Mouse (Mus musculus): Measurements from ENCODE around the gene Mapk1ip1l. TPM values are rescaled to one million over a fixed set of nuclear protein-coding genes. Genes with fewer than 3 reads are reported as not detected.
"Not testable (repeated sequence)": the region's sequence is repeated elsewhere in the genome, so short reads cannot be mapped to it uniquely, and the experiment has no call there.

Mapk1ip1l gene
- polyA plus RNA-seq, 1 experiment: 13.5 TPM

DNA sequence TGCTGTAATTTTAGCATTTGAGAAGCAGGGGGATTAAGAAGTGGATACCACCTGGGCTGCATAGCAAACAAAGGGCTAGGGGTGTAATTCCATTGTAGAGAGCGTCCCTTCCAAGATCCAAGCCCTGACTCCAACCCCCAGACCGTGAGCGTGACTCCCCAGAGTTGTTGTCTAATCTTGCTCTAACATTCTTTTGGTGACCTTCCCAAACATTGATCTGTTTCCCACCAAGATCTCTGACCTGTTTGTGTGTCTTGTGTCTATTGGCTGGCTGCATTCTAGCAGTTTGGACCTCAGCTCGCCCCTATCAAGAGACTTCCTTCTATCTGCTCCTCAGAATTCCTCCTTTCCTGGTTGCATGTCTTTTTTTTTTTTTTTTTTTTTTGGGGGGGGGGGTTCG is 11.0 kb upstream of the Mapk1ip1l start:
- no peaks in the 10 kb centered on the region for H3K4me1 ChIP-seq (ENCODE audit: control insufficient read depth, insufficient read depth, insufficient read length, low read length)
- no peak overlapping the region for H3K27ac ChIP-seq (replicated peaks; ENCODE audit: low read depth, low read length)
- H3K4me3 ChIP-seq (ENCODE audit: insufficient read depth, low read depth, low read length): no peak overlapping the region

DNA sequence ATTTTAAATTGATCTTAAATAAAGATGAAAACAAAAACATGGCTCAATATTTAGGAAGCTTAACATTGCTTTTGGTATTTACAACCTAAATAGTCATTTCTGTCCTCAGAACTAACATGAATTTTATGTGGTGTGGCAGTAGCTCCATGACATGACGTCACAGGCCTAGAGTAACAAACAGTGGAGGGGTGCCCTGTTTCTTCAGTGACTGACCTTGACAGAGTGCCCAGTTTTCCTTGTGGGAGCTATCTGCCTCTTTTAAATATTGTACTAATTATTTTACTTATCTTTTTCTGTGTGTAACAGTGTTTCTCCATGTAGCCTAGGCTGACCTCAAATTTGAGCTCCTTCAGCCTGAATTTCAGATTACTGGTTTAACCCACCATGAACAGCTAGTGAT is 6.3 kb upstream of the Mapk1ip1l start:
- Histone ChIP-seq H3K27ac (replicated peaks; ENCODE audit: low read depth, low read length) (no peak overlapping the region), H3K4me3 (ENCODE audit: insufficient read depth, low read depth, low read length) (no peak overlapping the region), H3K4me1 (ENCODE audit: control insufficient read depth, insufficient read depth, insufficient read length, low read length) (no peaks in the 10 kb centered on the region)

DNA sequence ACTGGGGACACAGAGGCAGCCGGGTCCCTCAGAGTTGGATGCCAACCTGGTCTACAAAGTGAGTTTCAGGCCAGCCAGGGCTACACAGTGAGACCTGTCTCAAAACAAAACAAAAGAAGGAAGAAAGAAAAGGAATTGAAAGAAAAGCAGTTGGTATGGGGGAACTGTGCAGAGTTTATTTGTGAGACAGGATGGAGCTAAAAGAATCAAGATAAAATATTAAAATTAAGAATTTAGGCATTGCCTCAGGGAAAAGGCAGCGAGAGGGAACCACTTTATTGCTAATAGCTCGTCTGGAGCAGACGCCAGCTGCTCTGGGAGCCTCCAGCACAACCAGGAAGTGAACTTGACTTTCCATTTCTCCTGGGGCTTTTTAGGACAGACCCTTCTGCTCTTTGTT is 3.9 kb upstream of the Mapk1ip1l start:
- H3K4me3 ChIP-seq (ENCODE audit: insufficient read depth, low read depth, low read length): no peak overlapping the region
- no peaks in the 10 kb centered on the region for H3K4me1 ChIP-seq (ENCODE audit: control insufficient read depth, insufficient read depth, insufficient read length, low read length)
- no peak overlapping the region for H3K27ac ChIP-seq (replicated peaks; ENCODE audit: low read depth, low read length)

DNA sequence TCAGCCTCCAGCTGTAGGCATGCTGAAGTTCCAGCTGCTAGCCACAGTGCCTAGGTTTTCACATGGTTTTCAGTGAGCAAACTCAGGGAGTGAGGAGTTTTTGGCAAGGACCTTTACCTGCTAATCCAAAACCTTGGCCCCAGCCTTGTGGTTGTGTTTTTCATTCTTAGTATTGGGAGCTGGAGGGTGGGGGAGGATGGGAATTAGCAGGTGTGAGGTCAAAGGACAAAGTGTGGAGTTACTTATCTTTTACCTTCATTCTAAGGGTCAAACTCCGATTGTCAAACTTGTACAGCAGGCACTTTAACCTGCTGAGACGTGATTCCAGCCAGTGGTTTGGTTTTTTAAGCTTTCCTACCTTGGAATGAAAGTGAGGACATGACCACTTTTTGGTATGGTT is 1.8 kb upstream of the Mapk1ip1l start:
- H3K27ac ChIP-seq (replicated peaks; ENCODE audit: low read depth, low read length): no peak overlapping the region
- H3K4me1 ChIP-seq (ENCODE audit: control insufficient read depth, insufficient read depth, insufficient read length, low read length): peaks cover 5% of the 10 kb centered on the region; the same call in 1 of the 2 replicates
- H3K4me3 ChIP-seq (ENCODE audit: insufficient read depth, low read depth, low read length): no peak overlapping the region

DNA sequence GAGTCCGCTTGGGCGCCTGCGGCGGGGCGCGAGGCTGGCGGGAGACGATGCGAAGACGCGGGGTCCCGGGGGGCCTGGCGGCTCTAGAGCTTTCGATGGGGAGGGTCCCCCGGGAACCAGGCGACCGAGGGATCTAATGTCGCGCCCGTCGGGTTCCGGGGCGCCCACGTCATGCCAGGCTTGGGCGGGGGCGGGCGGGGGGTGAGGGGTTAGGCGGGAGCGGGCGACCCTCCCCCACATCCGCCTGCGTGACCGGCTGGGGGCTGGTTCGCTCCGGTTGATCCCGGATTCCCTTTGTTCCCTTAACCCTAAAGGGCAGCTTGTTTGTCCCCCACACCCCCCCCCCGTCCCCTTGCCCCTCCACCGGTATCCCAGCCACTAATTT is 334 bp downstream of the Mapk1ip1l start:
- Histone ChIP-seq H3K4me3 (ENCODE audit: insufficient read depth, low read depth, low read length) (peak overlapping the region; percentile 100), H3K27ac (replicated peaks; ENCODE audit: low read depth, low read length) (peak overlapping the region; percentile 99), H3K4me1 (ENCODE audit: control insufficient read depth, insufficient read depth, insufficient read length, low read length) (peaks cover 10% of the 10 kb centered on the region)

DNA sequence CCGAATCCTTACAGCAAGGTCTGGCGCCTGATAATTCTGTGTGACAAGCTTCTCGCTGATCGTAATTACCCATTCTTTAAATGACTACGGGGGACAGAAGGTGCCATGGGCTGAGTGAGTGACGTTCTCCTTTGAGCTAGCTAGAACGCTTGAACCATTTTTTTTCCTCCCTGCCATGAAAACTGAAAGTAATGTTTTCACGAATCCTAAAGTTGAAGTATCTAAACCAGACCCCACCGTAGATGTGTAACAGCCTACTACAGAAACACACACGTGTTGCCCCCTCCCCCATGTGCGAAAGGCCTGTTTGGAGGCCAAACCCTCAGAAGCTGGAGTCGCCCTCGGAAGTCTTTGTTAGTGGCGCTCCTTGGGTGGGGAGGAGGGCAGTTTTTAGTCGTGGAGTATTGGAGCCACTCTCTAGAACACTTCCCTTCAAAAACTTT is 774 bp downstream of the Mapk1ip1l start:
- Histone ChIP-seq H3K27ac (replicated peaks; ENCODE audit: low read depth, low read length) (peak overlapping the region; percentile 68), H3K4me3 (ENCODE audit: insufficient read depth, low read depth, low read length) (peak overlapping the region; percentile 100), H3K4me1 (ENCODE audit: control insufficient read depth, insufficient read depth, insufficient read length, low read length) (peaks cover 10% of the 10 kb centered on the region)

DNA sequence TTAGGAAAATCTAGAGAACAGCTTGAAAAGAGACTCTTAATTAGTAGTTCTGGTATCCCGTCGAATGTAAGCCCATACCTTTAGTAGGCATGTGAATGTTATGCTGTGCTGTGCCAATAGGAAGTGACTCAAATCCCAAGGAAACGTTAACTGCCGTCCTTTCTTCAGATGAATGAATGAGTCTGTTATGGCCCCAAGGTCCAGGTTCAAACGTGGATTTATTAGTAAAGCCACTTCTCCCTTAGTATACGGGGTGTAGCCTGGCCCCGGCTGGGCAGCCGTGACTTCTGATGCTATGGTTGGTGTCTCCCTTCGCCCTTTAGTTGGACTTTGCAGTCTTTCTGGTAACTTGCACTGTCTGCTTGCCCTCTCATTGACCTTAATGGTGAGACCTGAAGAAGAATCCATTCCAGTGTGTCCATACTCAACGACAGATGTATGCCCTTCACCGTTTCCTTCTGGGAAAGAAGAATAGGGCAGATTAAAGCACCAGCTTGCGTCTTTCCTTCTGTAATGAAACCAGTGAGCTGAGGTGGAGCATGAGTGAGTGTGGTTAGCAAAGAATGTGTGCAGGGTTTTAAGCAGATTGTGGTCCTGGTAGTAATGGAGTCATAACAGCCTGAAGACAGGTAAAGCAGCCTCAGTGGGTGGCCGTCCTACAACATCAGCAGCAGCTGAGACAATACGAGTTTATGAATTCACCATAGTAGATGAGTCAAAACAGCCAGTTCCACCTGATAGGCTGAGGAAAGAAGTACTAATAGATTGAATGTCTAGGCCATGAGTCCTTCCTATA is 5.0 kb downstream of the Mapk1ip1l start:
- Histone ChIP-seq H3K4me1 (ENCODE audit: control insufficient read depth, insufficient read depth, insufficient read length, low read length) (peaks cover 16% of the 10 kb centered on the region), H3K4me3 (ENCODE audit: insufficient read depth, low read depth, low read length) (no peak overlapping the region), H3K27ac (replicated peaks; ENCODE audit: low read depth, low read length) (no peak overlapping the region)

DNA sequence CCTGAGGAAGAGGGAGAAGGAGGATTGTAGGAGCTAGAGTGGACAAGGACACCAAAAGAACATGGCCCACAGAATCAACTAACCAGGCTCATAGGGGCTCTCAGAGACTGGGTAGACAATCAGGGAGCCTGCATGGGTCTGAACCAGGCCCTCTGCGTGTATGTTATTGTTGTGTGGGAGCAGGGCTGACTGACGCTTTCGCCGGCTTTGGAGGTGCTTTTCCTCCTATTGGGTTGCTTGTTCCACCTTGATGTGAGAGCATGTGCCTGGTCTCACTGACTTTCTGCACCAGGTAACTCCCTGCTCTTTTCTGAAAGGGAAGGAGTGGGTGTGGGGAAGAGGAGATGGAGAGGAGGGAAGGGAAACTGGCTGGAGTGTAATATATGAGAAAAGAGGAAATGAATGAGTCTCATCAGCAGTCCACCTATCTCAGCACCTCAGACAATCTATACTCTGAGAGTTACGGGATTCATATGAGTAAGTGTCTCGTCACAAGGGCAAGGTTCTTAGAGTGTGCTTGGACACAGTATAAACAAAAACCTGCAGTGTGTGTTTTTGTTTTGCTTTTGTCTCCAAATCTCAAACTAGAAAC is 6.8 kb downstream of the Mapk1ip1l start:
- Histone ChIP-seq H3K4me3 (ENCODE audit: insufficient read depth, low read depth, low read length) (no peak overlapping the region), H3K27ac (replicated peaks; ENCODE audit: low read depth, low read length) (no peak overlapping the region), H3K4me1 (ENCODE audit: control insufficient read depth, insufficient read depth, insufficient read length, low read length) (peaks cover 14% of the 10 kb centered on the region)

DNA sequence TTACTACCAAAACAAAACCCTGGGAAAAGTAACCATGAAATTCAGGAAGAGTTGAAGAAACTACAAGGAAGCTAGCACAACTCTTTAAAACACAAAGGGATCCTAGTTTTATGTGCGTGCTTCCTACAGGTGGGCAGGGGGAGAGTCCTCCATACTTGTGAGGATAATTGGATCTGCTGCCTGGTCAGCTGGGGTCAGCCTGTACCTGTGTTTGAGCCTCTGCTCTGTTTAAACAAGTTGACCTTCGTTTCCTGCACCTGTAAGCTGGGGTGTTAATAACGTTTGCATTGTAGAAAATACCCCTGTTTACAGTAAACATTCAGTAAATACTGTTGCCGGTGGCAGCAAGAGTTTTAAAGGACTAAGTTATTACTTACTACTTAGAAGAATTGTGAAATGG is 7.9 kb downstream of the Mapk1ip1l start:
- Histone ChIP-seq H3K4me1 (ENCODE audit: control insufficient read depth, insufficient read depth, insufficient read length, low read length) (peaks cover 12% of the 10 kb centered on the region), H3K4me3 (ENCODE audit: insufficient read depth, low read depth, low read length) (no peak overlapping the region)

DNA sequence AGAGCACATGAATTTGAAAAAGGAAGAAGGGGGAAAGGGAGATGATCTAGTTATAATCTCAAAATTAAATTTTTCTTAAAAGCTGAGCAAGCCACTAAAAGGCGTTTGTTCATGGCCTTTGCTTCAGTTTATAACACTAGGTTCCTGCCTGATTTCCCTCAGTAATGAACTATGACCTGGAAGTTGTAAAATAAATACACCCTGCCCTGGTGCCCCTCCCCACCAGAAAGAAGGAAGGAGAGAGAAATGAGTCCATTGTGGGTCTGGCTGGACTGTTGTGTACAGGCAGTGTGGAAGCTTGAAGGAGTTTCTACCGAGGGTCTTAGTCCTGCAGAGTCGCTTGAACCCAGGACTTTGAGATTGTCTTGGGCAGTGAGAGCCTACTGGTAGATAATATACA is 9.6 kb downstream of the Mapk1ip1l start:
- H3K4me1 ChIP-seq (ENCODE audit: control insufficient read depth, insufficient read depth, insufficient read length, low read length): peaks cover 11% of the 10 kb centered on the region
- no peak overlapping the region for H3K27ac ChIP-seq (replicated peaks; ENCODE audit: low read depth, low read length)
- no peak overlapping the region for H3K4me3 ChIP-seq (ENCODE audit: insufficient read depth, low read depth, low read length)

More for the DNA sequence above, 7.9 kb downstream of the Mapk1ip1l start:
- no peak overlapping the region for H3K27ac ChIP-seq (replicated peaks; ENCODE audit: low read depth, low read length)

DNA sequence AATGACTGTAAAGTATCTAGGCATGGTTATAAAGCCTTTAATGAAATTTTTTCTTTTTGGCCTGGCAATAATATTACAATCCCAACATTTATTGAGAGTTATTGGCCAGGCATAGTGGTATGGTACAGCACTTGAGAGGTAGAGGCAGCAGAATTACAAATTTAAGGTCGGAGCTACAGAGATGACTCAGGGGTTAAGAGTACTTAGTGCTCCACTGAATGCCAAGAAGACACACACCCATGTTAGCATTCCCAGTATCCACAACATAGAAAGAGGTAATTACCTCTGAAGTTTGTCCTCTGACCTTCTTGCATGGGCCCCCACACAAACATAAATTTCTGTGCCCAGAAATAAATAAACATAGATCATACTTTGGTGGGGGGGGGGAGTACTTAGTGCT is 11.0 kb downstream of the Mapk1ip1l start:
- Histone ChIP-seq H3K27ac (replicated peaks; ENCODE audit: low read depth, low read length) (no peak overlapping the region), H3K4me3 (ENCODE audit: insufficient read depth, low read depth, low read length) (no peak overlapping the region), H3K4me1 (ENCODE audit: control insufficient read depth, insufficient read depth, insufficient read length, low read length) (peaks cover 6% of the 10 kb centered on the region; the same call in 1 of the 2 replicates)

DNA sequence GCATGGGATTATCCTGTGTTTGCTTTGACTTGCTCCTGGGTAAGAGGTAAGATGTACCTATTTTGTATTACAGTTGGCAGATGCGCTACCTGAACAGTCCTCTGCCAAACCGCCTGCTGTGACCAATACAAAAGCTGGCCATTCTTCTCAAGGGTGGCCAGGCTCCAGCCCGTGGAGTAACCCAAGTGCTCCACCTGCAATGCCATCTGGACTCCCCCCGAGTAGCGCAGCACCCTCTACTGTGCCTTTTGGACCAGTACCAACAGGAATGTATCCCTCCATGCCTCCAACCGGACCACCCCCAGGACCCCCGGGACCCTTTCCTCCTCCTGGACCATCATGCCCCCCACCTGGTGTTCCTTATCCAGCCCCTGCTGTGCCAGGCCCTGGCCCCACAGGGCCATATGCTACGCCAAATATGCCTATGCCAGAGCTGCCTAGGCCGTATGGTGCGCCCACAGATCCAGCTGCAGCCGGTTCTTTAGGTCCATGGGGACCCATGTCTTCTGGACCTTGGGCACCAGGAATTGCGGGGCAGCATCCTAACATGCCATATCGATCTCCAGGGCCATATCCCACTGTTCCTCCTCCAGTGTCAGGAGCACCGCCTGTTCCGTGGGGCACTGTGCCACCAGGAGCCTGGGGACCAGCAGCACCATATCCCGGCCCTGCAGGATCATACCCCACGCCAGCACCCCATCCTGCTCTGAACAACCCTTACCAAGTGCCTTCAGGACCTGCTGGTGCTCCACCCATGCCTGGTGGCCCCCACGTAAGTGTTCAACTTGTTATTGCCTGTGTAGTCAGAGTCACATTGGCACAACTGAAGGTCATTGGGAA is 12.5 kb downstream of the Mapk1ip1l start:
- Histone ChIP-seq H3K27ac (replicated peaks; ENCODE audit: low read depth, low read length) (no peak overlapping the region), H3K4me1 (ENCODE audit: control insufficient read depth, insufficient read depth, insufficient read length, low read length) (no peaks in the 10 kb centered on the region), H3K4me3 (ENCODE audit: insufficient read depth, low read depth, low read length) (no peak overlapping the region)

DNA sequence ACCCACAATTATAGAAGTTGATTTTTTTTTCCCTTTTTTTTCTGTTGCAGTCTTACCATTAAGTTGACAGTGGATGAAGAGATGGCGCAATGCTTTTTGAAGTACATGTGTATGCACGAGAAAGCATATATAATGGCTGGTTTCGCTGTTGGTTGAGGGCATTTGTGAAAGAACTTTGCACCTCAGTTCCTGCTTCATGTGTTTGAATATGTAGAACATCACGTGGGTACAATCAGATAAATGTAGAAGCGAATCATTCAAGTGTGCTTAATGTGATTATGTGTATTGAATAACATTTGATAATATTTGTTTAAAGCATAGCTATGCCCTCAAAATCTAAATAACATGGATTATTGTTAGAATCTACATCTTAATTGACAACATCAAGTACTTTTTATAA is 21.3 kb downstream of the Mapk1ip1l start:
- H3K4me1 ChIP-seq (ENCODE audit: control insufficient read depth, insufficient read depth, insufficient read length, low read length): no peaks in the 10 kb centered on the region
- no peak overlapping the region for H3K4me3 ChIP-seq (ENCODE audit: insufficient read depth, low read depth, low read length)
- H3K27ac ChIP-seq (replicated peaks; ENCODE audit: low read depth, low read length): no peak overlapping the region

DNA sequence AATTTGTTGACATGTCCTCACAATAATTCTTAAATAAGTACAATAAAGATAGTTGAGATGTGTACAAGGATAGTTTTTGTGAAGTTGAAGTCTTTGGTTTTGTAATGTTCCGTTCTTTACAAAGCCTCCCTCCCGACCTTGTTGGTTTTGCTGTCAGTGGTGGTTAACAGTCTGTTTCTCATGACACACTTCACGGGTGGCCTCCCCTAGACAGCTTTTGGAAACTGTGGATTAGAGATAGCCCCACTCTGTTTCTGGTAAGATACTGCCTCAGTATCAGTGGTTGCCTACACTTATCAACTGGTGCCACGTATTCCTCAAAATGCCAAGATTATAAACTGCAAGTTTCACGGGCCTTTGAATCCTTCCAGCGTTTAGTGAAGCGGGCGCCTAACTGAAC is 23.5 kb downstream of the Mapk1ip1l start:
- H3K27ac ChIP-seq (replicated peaks; ENCODE audit: low read depth, low read length); H3K4me1 ChIP-seq (ENCODE audit: control insufficient read depth, insufficient read depth, insufficient read length, low read length); H3K4me3 ChIP-seq (ENCODE audit: insufficient read depth, low read depth, low read length): not testable (repeated sequence)

DNA sequence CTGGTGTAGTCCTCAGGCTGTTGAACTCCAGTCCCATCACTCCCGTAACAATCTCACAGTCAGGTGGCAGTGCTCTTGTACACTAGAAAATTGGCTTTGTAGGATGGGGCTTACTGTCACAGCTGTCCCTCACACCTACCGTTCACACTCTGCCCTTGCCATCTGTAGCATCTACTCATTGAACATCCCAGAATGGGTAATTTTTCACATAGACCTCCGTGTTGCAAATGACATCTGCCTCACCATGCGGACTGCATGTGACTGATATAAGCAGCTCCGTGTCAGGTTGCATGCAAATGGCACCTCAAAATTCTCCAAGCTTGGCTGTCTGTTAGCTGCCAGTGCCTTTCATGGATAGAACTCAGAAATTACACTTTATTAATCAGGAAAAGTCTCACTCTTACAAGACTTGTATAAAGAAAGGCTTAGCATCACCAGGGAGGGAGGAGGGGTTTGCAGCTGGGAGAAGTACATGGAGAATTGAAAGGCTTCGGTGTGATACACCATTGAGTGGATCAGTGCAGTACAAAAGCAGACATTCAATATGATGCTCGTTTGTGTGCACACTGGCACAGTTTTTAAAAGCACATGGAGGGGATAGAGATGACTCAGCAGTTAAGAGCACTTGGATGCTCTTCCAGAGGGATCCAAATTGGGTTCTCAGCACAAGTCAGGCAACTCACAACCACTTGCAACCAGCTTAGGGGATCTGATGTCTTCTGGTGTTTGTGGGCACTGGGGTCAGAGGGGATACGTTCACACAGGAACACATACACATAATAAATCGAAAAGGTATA is 28.1 kb downstream of the Mapk1ip1l start:
- no peak overlapping the region for H3K4me3 ChIP-seq (ENCODE audit: insufficient read depth, low read depth, low read length)
- no peaks in the 10 kb centered on the region for H3K4me1 ChIP-seq (ENCODE audit: control insufficient read depth, insufficient read depth, insufficient read length, low read length)

More for the DNA sequence above, 28.1 kb downstream of the Mapk1ip1l start:
- H3K27ac ChIP-seq (replicated peaks; ENCODE audit: low read depth, low read length): no peak overlapping the region

All from brown adipose tissue, adult 24 weeks (tissue).